ENCODE assay signal across 1 mouse cellular context in genomic region chr7:24479685-24480084, GRCm38 (mm10).
TF ChIP-seq lines count a peak whose summit lies in the region.

No protein-coding gene starts in this region.

TF ChIP-seq in myocyte, 11 proteins besides CTCF, POLR2A, EP300 and RAD21:
- TF ChIP-seq USF1 (IDR thresholded peaks at IDR 0.05; ENCODE audit: low read depth) (no peak), TCF12 (IDR thresholded peaks at IDR 0.05; ENCODE audit: insufficient read depth, poor library complexity, severe bottlenecking) (no peak), TCF3 (IDR thresholded peaks at IDR 0.05; ENCODE audit: insufficient read length, low read depth) (no peak), POLR2AphosphoS2 (IDR thresholded peaks at IDR 0.05; ENCODE audit: insufficient read length, low read depth) (no peak), MAX (IDR thresholded peaks at IDR 0.05; ENCODE audit: low read depth) (no peak), REST (IDR thresholded peaks at IDR 0.05; ENCODE audit: insufficient read depth, insufficient read length) (no peak), MYOD1 (IDR thresholded peaks at IDR 0.05; ENCODE audit: control insufficient read depth in 1 of 3, insufficient read length in 2 of 3, low read depth in 2 of 3) (no peak), SRF (IDR thresholded peaks at IDR 0.05; ENCODE audit: control insufficient read depth, insufficient read length, low read depth) (no peak), CEBPB (IDR thresholded peaks at IDR 0.05; ENCODE audit: insufficient read depth, poor library complexity, severe bottlenecking) (no peak), E2F4 (IDR thresholded peaks at IDR 0.05; ENCODE audit: insufficient read depth) (no peak)
